Mouse (Mus musculus): Measurements from ENCODE around the gene Odf2.

The Odf2 gene

DNA sequence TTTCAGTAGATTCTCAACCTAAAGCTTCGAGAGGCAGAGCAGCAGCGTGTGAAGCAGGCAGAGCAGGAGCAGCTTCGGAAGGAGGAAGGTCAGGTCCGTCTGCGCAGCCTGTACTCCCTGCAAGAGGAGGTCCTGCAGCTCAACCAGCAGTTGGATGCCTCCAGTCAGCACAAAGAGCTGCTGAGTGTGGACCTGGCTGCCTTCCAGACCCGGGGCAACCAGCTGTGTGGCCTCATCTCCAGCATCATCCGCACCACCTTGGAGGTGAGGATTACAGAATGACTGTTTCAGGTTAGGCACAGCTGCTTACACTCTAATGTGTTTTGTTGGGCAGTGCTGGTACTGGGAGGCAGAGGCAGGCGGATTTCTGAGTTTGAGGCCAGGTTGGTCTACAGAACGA is 51.1 kb downstream of the Odf2 start:
- no peak for DNase-seq (ENCODE audit: low spot score)

DNA sequence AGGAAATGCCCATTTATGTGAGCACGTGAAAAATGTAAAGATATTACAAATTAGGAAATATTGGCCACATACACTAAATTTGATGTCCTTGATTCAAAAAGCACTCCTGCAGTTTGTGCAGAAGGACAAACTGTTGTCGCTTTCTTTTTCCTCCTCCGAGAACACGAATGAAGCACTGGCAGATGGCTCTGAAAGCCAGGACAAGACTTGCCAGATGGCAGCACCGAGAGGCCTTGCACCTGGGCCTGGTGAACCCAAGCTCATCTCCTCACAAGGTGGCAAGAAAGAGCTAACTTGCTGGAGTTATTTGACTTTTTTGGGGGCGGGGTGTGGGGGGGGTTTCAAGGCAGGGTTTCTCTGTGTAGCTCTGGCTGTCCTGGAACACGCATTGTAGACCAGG is 51.8 kb downstream of the Odf2 start:
- no peak for DNase-seq (ENCODE audit: low spot score)

- DNase-seq (ENCODE audit: low spot score) = no peak
These were observed 55.7 kb downstream of the Odf2 start for GRCm38 (mm10) chr2:29944723-29945122.

DNA sequence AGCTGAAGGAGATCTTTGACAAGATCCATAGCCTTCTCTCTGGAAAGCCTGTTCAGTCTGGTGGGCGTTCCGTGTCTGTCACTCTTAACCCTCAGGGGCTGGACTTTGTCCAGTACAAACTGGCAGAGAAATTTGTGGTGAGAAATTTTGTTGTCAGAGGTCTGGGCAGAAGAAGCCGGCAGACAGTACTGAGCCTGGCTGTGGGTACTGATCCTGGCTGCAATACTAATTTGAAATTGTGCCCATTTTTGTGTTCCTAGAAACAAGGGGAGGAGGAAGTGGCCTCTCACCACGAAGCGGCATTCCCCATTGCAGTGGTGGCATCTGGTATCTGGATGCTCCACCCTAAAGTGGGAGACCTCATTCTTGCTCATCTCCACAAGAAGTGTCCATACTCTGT is 59.9 kb downstream of the Odf2 start:
- DNase-seq (ENCODE audit: low spot score) = no peak

DNA sequence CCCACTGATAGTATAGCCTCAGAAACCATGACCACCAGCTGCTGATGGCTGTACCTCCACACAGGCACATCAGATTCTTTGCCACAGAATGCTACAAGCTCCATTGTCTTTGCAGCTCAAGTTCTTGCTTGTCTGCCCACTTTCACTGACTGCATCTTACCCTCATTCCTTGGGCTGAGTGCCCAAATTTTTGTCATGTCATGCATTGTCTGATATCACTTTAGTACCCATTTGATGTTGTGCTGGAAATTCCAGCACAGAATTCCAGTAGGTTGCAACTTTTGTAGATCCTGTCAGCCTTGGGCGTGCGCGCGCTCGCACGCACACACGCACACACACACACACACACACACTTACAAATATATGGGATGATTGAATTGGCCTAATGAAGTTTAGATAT is 72.2 kb downstream of the Odf2 start:
- DNase-seq (ENCODE audit: low spot score) = no peak

DNA sequence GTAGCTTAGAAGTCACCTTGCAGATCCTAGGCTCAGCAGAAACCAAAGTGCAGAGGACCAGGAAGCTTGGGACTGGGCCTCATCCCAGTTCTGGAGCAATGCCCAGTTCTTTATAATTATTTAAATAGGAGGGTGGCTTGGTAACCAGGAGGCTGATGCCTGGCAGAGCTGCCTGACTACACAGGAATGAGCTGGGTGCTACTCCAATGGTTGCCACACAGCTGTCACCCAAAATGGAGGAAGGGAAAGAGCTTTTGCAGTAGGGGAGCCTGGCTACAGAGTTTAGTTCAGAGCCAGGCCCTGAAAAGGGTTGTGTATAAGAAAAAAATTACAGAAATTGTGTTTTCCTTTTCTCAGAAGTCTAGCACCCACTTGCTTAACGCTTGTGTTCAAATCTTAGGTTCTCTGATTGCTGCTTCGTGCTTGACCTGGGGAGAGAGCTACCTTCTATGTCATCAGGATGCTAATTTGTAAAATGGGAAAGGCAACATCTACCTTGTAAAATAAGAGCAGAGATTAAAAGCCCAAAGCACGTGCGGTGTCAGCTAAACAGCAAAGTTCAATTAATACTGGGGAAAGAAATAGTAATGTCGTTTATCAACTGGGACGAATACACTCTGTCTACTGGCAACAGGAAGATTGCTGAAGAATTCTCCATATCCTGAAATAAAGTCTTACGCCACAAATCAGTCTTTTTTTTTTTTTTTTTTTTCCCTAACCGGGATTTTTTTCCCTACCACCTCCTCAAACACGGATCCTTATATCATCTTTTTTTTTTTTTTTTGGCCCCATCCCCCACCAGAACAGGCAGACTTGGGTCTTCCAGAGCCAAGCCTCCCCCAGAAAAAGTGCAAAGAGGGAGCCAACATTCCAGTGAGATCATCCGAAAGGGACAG is 75.6 kb downstream of the Odf2 start:
- no peak for DNase-seq (ENCODE audit: low spot score)

GRCm38 (mm10) chr2:29965250-29965843 is 76.3 kb downstream of the Odf2 start, which contains the start of gene Sptan1:
Sptan1 (plus strand) TSS chr2:29965560.
- peak; percentile 93 for DNase-seq (ENCODE audit: low spot score)

DNA sequence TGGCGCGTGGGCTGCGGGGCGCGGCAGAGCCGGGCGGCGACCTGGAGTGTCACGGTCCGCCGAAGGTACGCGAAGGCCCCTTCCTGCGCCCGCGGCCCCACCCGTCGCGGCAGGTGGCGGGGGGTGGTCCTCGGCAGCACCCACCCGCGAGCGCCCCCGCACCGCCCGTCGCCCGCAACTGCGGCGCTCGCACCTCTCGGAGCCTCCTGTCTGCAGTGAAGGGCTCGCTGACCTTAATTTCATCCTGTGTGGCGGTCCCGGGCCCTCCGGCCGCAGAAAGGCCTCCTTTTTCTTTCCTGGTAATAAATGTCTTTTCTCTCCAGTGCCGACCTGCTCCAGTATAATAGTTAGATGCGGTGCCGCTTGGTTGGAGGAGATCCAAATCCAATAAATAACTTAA is 76.9 kb downstream of the Odf2 start:
- peak; percentile 24 for DNase-seq (ENCODE audit: low spot score)

- no peak for DNase-seq (ENCODE audit: low spot score)
These were observed 77.8 kb downstream of the Odf2 start for GRCm38 (mm10) chr2:29966826-29967225.

DNA sequence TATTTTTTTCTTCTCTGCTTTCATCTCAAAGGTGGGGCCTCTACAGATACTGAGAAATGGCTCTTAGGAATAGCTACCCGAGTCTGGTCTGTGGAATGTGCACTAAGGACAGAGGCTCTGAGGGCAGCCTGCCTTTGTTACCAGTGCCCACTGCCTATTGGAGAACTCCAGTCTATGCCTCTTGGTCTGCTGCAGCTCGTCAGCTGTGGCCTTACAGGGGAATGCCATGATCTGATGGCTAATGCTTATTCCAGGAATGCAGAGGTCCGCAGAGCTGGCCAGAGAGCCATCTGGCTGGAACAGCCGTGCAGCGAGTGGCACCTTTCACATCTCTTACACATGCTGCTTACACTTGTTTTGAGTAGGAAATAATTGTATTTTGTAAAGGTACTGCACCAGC is 78.7 kb downstream of the Odf2 start:
- DNase-seq (ENCODE audit: low spot score) = no peak

DNA sequence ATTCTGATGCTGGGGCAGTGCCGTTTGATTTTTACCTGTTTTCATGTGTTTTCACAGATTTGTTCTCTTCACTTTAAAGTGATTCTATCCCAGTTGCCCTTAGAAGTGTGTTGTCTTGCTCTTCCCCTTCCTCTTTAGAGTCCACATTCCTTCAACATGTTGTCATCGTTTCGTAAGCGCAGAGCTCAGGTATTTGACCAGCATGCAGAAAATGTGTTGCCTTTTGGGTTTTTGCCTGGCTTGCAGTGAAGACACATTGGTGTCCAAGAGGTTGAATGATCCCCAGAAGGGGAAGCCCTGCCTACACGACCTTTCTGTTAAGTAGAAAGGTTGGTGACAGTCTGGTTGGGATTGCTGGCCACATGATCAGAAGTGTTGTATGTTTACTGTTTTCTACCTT is 79.6 kb downstream of the Odf2 start:
- DNase-seq (ENCODE audit: low spot score) = no peak

GRCm38 (mm10) chr2:29971838-29972635 is 83.0 kb downstream of the Odf2 start:
- no peak for DNase-seq (ENCODE audit: low spot score)

DNA sequence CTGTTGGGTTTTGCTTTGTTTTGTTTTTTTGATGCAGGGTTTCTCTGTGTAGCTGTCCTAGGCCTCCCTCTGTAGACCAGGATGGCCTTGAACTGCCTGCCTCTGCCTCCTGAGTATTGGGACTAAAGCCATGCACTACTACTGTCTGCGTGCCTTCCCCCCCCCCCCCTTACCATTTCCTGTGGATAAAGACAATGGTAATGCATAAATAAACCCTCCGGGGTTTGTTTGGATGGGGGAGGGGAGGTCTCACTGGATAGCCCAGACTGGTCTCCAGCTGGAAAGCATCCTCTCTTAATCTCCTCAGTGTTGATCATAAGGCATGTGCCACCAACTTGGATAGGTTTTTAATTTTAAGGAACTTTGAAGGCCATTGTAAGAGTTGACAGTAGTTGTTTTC is 84.5 kb downstream of the Odf2 start:
- no peak for DNase-seq (ENCODE audit: low spot score)

DNA sequence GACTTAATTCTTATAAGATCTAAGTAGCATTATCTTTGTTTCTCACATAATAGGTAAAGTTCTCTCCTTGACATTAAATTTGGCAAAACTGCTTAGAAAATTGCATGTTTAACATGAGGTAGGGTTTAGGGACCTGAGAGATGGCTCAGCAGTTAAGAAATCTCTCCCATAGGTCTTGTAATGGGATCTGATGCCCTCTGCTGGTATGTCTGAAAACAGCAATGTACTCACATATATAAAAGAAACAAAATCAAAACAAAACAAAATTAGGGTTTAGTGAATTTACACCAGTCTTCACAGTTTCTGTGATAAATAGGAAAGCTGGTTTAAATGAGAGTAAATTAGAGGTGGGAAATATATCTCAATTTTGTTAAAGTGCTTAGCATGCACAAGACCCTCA is 88.3 kb downstream of the Odf2 start:
- no peak for DNase-seq (ENCODE audit: low spot score)

GRCm38 (mm10) chr2:29980661-29981060 is 91.6 kb downstream of the Odf2 start:
- no peak for DNase-seq (ENCODE audit: low spot score)
